In the genomic region with DNA sequence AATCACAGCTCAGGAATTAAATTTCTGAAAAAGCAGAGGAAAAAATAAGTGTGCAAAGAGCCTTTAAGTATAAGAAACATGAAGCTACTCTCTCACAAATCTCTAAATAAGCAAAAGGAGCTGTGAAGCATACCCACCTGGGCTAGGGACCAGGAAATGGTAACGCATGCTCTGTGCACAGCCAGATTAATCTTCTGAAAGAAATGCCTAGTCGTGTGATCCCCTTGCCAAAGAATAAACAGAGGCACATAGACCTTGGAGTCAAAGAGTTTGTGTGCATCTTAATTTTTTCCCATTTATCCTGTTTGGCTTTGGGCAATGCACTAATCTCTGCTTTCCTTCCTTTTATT, we compare ENCODE assay signal across 23 mouse cellular contexts.
A peak's percentile ranks its signal among the peaks of the same experiment; 100 is the strongest.
DNase-seq lines count a peak whose midpoint lies in the region; ATAC-seq and TF ChIP-seq lines count a peak whose summit lies in the region.
"Had no signal": no experiment of that assay in that cellular context is flagged by ENCODE, and none has a peak within 500 bp of the region (broad histone marks: within the 10 kb centered on the region; RNA-seq: fewer than 3 reads in every experiment).

No protein-coding gene starts in this region.

- H3K4me2 ChIP-seq in intestine, embryonic 16.5 days (ENCODE audit: low read depth, low read length), result no peak overlapping the region
- H3K4me2 ChIP-seq in intestine, embryonic 15.5 days (replicated peaks), result no peak overlapping the region
- no peak overlapping the region for H3K4me2 ChIP-seq in kidney, embryonic 15.5 days
- no peak overlapping the region for H3K4me2 ChIP-seq in liver, postnatal 0 days (ENCODE audit: low read depth, low read length)
- H3K4me2 ChIP-seq: embryonic facial prominence, embryonic 12.5 days; embryonic facial prominence, embryonic 15.5 days; forebrain, embryonic 12.5 days had no signal

- H3K4me3 ChIP-seq in intestine, embryonic 16.5 days (ENCODE audit: low read length), result no peak overlapping the region
- H3K4me3 ChIP-seq in intestine, embryonic 15.5 days (replicated peaks), result no peak overlapping the region
- no peak overlapping the region for H3K4me3 ChIP-seq in kidney, embryonic 15.5 days (replicated peaks)
- no peak overlapping the region for H3K4me3 ChIP-seq in liver, adult 2 months (ENCODE audit: insufficient read depth, low read depth, low read length)
- no peak overlapping the region for H3K4me3 ChIP-seq in liver, postnatal 0 days (ENCODE audit: low read depth, low read length)
- H3K4me3 ChIP-seq: embryonic facial prominence, embryonic 12.5 days; embryonic facial prominence, embryonic 15.5 days; erythroblast, embryonic 14.5 days; forebrain, embryonic 10.5 days; forebrain, embryonic 12.5 days had no signal

- no peaks in the 10 kb centered on the region for H3K27me3 ChIP-seq in intestine, embryonic 16.5 days (replicated peaks; ENCODE audit: control insufficient read depth, insufficient read depth, low read length)
- no peaks in the 10 kb centered on the region for H3K27me3 ChIP-seq in intestine, embryonic 15.5 days (replicated peaks)
- H3K27me3 ChIP-seq in kidney, embryonic 15.5 days, result no peaks in the 10 kb centered on the region
- H3K27me3 ChIP-seq in liver, adult 2 months (ENCODE audit: control insufficient read depth, insufficient read depth, low read length), result no peaks in the 10 kb centered on the region
- H3K27me3 ChIP-seq in liver, postnatal 0 days (ENCODE audit: insufficient read depth, low read length), result no peaks in the 10 kb centered on the region
- H3K27me3 ChIP-seq: embryonic facial prominence, embryonic 12.5 days; embryonic facial prominence, embryonic 15.5 days; forebrain, embryonic 12.5 days had no signal

- WGBS in intestine, embryonic 16.5 days, result 62% methylated on average over 2 of the region's 2 CpGs
- 59% methylated on average over 2 of the region's 2 CpGs for WGBS in intestine, embryonic 15.5 days
- WGBS in kidney, embryonic 15.5 days, result 33% methylated on average over 2 of the region's 2 CpGs
- WGBS in liver, adult 2 months, result 64% methylated on average over 2 of the region's 2 CpGs
- WGBS in liver, postnatal 0 days (ENCODE audit: insufficient replicate concordance), result 63% methylated on average over 2 of the region's 2 CpGs

- peak; percentile 44; the same call in 1 of the 2 replicates for ATAC-seq in intestine, embryonic 16.5 days
- ATAC-seq in intestine, embryonic 15.5 days, result no peak
- ATAC-seq in kidney, embryonic 15.5 days (replicated peaks; ENCODE audit: low FRiP score), result peak; percentile 86
- no peak for ATAC-seq in liver, postnatal 0 days
- ATAC-seq: forebrain, embryonic 14.5 days; forebrain, embryonic 16.5 days had no signal

- no peak overlapping the region for H3K9ac ChIP-seq in intestine, embryonic 16.5 days (ENCODE audit: low read depth, low read length)
- H3K9ac ChIP-seq in intestine, embryonic 15.5 days, result no peak overlapping the region
- no peak overlapping the region for H3K9ac ChIP-seq in kidney, embryonic 15.5 days
- H3K9ac ChIP-seq in liver, adult 2 months (ENCODE audit: low read depth, low read length), result no peak overlapping the region
- no peak overlapping the region for H3K9ac ChIP-seq in liver, postnatal 0 days (replicated peaks)
- H3K9ac ChIP-seq: embryonic facial prominence, embryonic 12.5 days; embryonic facial prominence, embryonic 15.5 days; forebrain, embryonic 12.5 days had no signal

- H3K27ac ChIP-seq in intestine, embryonic 16.5 days (ENCODE audit: low read length), result no peak overlapping the region
- H3K27ac ChIP-seq in intestine, embryonic 15.5 days, result no peak overlapping the region
- H3K27ac ChIP-seq in kidney, embryonic 15.5 days, result peak overlapping the region; percentile 67
- 0 out of 2 replicates have a peak overlapping the region, but pooled peaks have one; percentile 24 for H3K27ac ChIP-seq in liver, adult 2 months (replicated peaks; ENCODE audit: insufficient read depth, low read depth, low read length)
- no peak overlapping the region for H3K27ac ChIP-seq in liver, postnatal 0 days (ENCODE audit: low read depth)
- H3K27ac ChIP-seq: embryonic facial prominence, embryonic 12.5 days; embryonic facial prominence, embryonic 15.5 days; forebrain, embryonic 10.5 days; forebrain, embryonic 12.5 days had no signal

- TF ChIP-seq CTCF in liver, adult 2 months (IDR thresholded peaks at IDR 0.05; ENCODE audit: low read depth, low read length), result no peak
- no peak for TF ChIP-seq CTCF in liver, postnatal 0 days (IDR thresholded peaks at IDR 0.05; ENCODE audit: low read depth)

- TF ChIP-seq EP300 in liver, postnatal 0 days (IDR thresholded peaks at IDR 0.05; ENCODE audit: low read depth), result no peak

- TF ChIP-seq POLR2A in liver, adult 2 months (IDR thresholded peaks at IDR 0.05; ENCODE audit: extremely low read depth, insufficient read depth, low read length), result no peak

- H3K9me3 ChIP-seq in intestine, embryonic 16.5 days (ENCODE audit: control insufficient read depth, low read length), result no peaks in the 10 kb centered on the region
- no peaks in the 10 kb centered on the region for H3K9me3 ChIP-seq in intestine, embryonic 15.5 days
- H3K9me3 ChIP-seq in kidney, embryonic 15.5 days (replicated peaks), result no peaks in the 10 kb centered on the region
- H3K9me3 ChIP-seq in liver, postnatal 0 days (ENCODE audit: low read length), result no peaks in the 10 kb centered on the region
- H3K9me3 ChIP-seq: embryonic facial prominence, embryonic 12.5 days; embryonic facial prominence, embryonic 15.5 days; forebrain, embryonic 10.5 days; forebrain, embryonic 12.5 days had no signal

- no peaks in the 10 kb centered on the region for H3K4me1 ChIP-seq in intestine, embryonic 16.5 days (ENCODE audit: control insufficient read depth, insufficient read depth, low read length)
- no peaks in the 10 kb centered on the region for H3K4me1 ChIP-seq in intestine, embryonic 15.5 days (replicated peaks)
- peaks cover 7% of the 10 kb centered on the region; the same call in 1 of the 2 replicates for H3K4me1 ChIP-seq in kidney, embryonic 15.5 days
- no peaks in the 10 kb centered on the region for H3K4me1 ChIP-seq in liver, adult 2 months (ENCODE audit: control insufficient read depth, insufficient read depth, low read length)
- H3K4me1 ChIP-seq in liver, postnatal 0 days (ENCODE audit: insufficient read depth), result no peaks in the 10 kb centered on the region
- H3K4me1 ChIP-seq: embryonic facial prominence, embryonic 12.5 days; embryonic facial prominence, embryonic 15.5 days; forebrain, embryonic 12.5 days had no signal

- DNase-seq in kidney, adult 8-10 months, result no peak
- peak; percentile 15 for DNase-seq in liver, adult 2 months (ENCODE audit: extremely low read depth, low read depth, low spot score)
- no peak for DNase-seq in liver, postnatal 0 days
- DNase-seq: adrenal gland, adult 2 months; adrenal gland, postnatal 10 days; adrenal gland, postnatal 25 days; cerebellum, adult 11 months; cerebellum, adult 18-20 months; cerebellum, adult 8-10 months; cerebellum, adult 9-11 months; cerebellum, postnatal 14 days; cerebellum, postnatal 36 days; embryo, embryonic 11 days had no signal

- H3K79me2 ChIP-seq in liver, adult 2 months (ENCODE audit: control insufficient read depth, insufficient read depth, low read length), result no peaks in the 10 kb centered on the region

- H3K36me3 ChIP-seq in intestine, embryonic 16.5 days (ENCODE audit: control insufficient read depth, insufficient read depth, low read length), result no peaks in the 10 kb centered on the region
- H3K36me3 ChIP-seq in intestine, embryonic 15.5 days, result no peaks in the 10 kb centered on the region
- no peaks in the 10 kb centered on the region for H3K36me3 ChIP-seq in kidney, embryonic 15.5 days
- no peaks in the 10 kb centered on the region for H3K36me3 ChIP-seq in liver, adult 2 months (ENCODE audit: control insufficient read depth, insufficient read depth, low read length)
- no peaks in the 10 kb centered on the region for H3K36me3 ChIP-seq in liver, postnatal 0 days (replicated peaks; ENCODE audit: insufficient read depth, low read length)
- H3K36me3 ChIP-seq: embryonic facial prominence, embryonic 12.5 days; embryonic facial prominence, embryonic 15.5 days; forebrain, embryonic 10.5 days; forebrain, embryonic 12.5 days had no signal

Comparison
In these comparisons a context has a peak if more than half of its experiments do, and no peak if none do; other contexts are left out.
1. ATAC-seq: peak in intestine, embryonic 16.5 days (single experiment) and kidney, embryonic 15.5 days (single experiment); none in intestine, embryonic 15.5 days (single experiment) and liver, postnatal 0 days (single experiment).
2. H3K27ac ChIP-seq: peak in kidney, embryonic 15.5 days (single experiment) and liver, adult 2 months (single experiment); none in intestine, embryonic 16.5 days (single experiment), intestine, embryonic 15.5 days (single experiment) and liver, postnatal 0 days (single experiment).